Mouse (Mus musculus): ENCODE measurements around the gene Ica1. TPM values are rescaled to one million over a fixed set of nuclear protein-coding genes. Genes with fewer than 3 reads are reported as not detected.
A peak's percentile ranks its signal among the peaks of the same experiment; 100 is the strongest.

The Ica1 gene
- 5.3 and 5.6 TPM in 2 replicates for polyA plus RNA-seq (2015; fragmentation: Nextera tagmentation; extraction: Ambion mirVana)

DNA sequence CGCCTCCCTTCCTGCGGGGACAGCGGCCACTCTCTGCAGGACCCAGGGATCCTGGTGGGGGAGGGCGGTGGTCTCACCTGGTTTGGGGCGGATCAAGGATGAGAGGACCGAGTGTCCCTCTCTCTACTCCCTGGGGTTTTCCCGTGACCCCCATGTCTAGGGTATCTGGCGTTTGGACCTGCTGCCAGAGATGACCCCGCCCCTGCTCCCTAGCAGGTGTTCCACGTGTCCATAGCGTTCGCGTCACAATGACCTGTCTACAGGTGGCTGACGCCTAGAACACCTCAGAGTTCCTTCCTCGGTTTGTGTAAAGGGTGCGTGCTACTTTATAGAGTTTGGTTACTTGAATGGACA is at the start of gene Ica1:
Ica1 (minus strand) TSS at position 193 of the 354 bp plus-strand sequence.
- Histone ChIP-seq H3K27ac (replicated peaks) (no peak within 1 kb of the TSS), H3K9ac (0 out of 2 replicates have a peak within 1 kb of the TSS, but pooled peaks have one; percentile 18), H3K36me3 (replicated peaks) (no peaks in the 10 kb centered on the region), H3K9me3 (replicated peaks) (no peaks in the 10 kb centered on the region), H3K27me3 (peaks cover 46% of the 10 kb centered on the region), H3K4me2 (peak within 1 kb of the TSS; percentile 72), H3K4me3 (replicated peaks) (peak within 1 kb of the TSS; percentile 59), H3K4me1 (replicated peaks) (peaks cover 8% of the 10 kb centered on the region; the same call in 1 of the 2 replicates)
- 2% methylated on average over 15 of the region's 16 CpGs for WGBS (ENCODE audit: insufficient replicate concordance)
- peak; percentile 34; the same call in 1 of the 2 replicates for ATAC-seq (ENCODE audit: insufficient read depth)

DNA sequence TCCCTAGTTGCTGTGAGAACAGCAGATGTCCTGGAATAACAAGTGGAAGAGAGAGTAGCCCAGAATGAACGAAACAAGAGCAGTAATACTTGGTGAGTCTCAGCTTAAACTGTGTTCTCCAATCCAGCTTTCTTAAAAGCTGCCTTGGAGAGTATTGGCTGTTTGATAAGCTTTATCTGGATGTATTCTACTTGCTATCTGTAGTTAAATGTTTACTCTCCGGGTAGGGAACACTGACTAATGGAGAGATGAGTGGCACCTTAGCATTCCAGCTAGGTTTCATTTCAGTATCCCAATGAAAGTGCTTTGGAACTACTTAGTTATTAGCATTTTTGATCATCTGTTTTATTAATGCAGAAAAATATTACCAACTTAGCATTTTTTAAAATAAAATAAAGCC is 41.6 kb upstream of the Ica1 start:
- 47% methylated on average over 2 of the region's 2 CpGs for WGBS (ENCODE audit: insufficient replicate concordance)
- Histone ChIP-seq H3K4me2 (no peak overlapping the region), H3K9me3 (replicated peaks) (no peaks in the 10 kb centered on the region)

DNA sequence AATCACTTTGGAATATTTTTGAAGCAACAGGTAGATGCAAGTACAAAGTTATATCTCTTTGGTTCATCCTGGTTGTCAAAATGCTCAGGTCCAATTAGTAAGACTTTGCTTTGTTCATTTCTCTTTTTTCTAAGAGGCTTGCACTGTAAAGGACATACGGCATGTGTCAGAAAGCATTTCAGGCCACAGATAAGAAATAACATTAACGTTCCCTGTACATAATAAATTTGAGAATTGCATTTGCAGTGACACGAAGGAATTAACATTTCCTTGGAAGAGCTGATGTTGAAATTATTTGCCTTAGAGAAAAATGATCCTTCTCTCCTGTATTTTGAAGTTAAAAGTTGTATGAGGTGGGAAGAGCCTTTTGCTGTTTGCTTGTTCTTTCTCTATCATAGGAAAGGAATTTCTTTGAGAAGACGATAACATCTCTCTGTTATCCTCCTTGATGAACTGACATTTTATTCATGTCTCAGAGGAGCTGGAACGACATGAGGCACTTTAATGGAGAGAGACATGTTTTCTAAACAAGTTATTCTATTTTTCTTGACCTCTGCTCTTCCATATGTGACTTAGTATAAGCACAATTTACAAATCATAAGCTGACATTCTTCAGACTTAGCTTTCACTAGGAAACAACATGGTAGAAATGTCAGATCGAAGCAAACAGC is 36.2 kb upstream of the Ica1 start:
- 51% methylated on average over 6 of the region's 6 CpGs for WGBS (ENCODE audit: insufficient replicate concordance)
- no peaks in the 10 kb centered on the region for H3K36me3 ChIP-seq (replicated peaks)
- no peaks in the 10 kb centered on the region for H3K9me3 ChIP-seq (replicated peaks)
- H3K4me1 ChIP-seq (replicated peaks) = no peaks in the 10 kb centered on the region
- no peak for ATAC-seq (ENCODE audit: insufficient read depth)
- H3K4me2 ChIP-seq = no peak overlapping the region
- H3K27ac ChIP-seq (replicated peaks) = no peak overlapping the region
- no peaks in the 10 kb centered on the region for H3K27me3 ChIP-seq
- H3K9ac ChIP-seq = no peak overlapping the region
- no peak overlapping the region for H3K4me3 ChIP-seq (replicated peaks)

More for the DNA sequence above, 41.6 kb upstream of the Ica1 start:
- Histone ChIP-seq H3K4me1 (replicated peaks) (no peaks in the 10 kb centered on the region), H3K27ac (replicated peaks) (no peak overlapping the region), H3K4me3 (replicated peaks) (no peak overlapping the region), H3K9ac (no peak overlapping the region), H3K36me3 (replicated peaks) (no peaks in the 10 kb centered on the region), H3K27me3 (no peaks in the 10 kb centered on the region)
- no peak for ATAC-seq (ENCODE audit: insufficient read depth)

- Histone ChIP-seq H3K27me3 (no peaks in the 10 kb centered on the region), H3K4me3 (replicated peaks) (no peak overlapping the region), H3K4me2 (no peak overlapping the region), H3K27ac (replicated peaks) (no peak overlapping the region), H3K9me3 (replicated peaks) (no peaks in the 10 kb centered on the region), H3K36me3 (replicated peaks) (no peaks in the 10 kb centered on the region), H3K9ac (no peak overlapping the region), H3K4me1 (replicated peaks) (no peaks in the 10 kb centered on the region)
- no peak for ATAC-seq (ENCODE audit: insufficient read depth)
- 48% methylated on average over 3 of the region's 3 CpGs for WGBS (ENCODE audit: insufficient replicate concordance)
Observed at GRCm38 (mm10) chr6:8802561-8803150, 24.4 kb upstream of the Ica1 start.

GRCm38 (mm10) chr6:8792385-8792784 is 14.1 kb upstream of the Ica1 start:
- Histone ChIP-seq H3K36me3 (replicated peaks) (no peaks in the 10 kb centered on the region), H3K27me3 (no peaks in the 10 kb centered on the region), H3K4me2 (no peak overlapping the region), H3K27ac (replicated peaks) (no peak overlapping the region), H3K9me3 (replicated peaks) (no peaks in the 10 kb centered on the region), H3K9ac (no peak overlapping the region), H3K4me1 (replicated peaks) (no peaks in the 10 kb centered on the region), H3K4me3 (replicated peaks) (no peak overlapping the region)
- WGBS (ENCODE audit: insufficient replicate concordance) = 71% methylated on average over 5 of the region's 5 CpGs
- no peak for ATAC-seq (ENCODE audit: insufficient read depth)

GRCm38 (mm10) chr6:8791781-8792180 is 13.5 kb upstream of the Ica1 start:
- no peaks in the 10 kb centered on the region for H3K9me3 ChIP-seq (replicated peaks)
- 72% methylated on average over 3 of the region's 3 CpGs for WGBS (ENCODE audit: insufficient replicate concordance)
- no peak overlapping the region for H3K4me3 ChIP-seq (replicated peaks)
- no peak overlapping the region for H3K27ac ChIP-seq (replicated peaks)
- H3K36me3 ChIP-seq (replicated peaks) = no peaks in the 10 kb centered on the region
- H3K4me1 ChIP-seq (replicated peaks) = no peaks in the 10 kb centered on the region
- no peak for ATAC-seq (ENCODE audit: insufficient read depth)
- no peak overlapping the region for H3K4me2 ChIP-seq
- no peak overlapping the region for H3K9ac ChIP-seq
- H3K27me3 ChIP-seq = no peaks in the 10 kb centered on the region

- Histone ChIP-seq H3K27ac (replicated peaks) (no peak overlapping the region), H3K36me3 (replicated peaks) (no peaks in the 10 kb centered on the region), H3K9ac (no peak overlapping the region), H3K4me1 (replicated peaks) (peaks cover 8% of the 10 kb centered on the region; the same call in 1 of the 2 replicates), H3K4me3 (replicated peaks) (no peak overlapping the region), H3K27me3 (peaks cover 46% of the 10 kb centered on the region), H3K4me2 (no peak overlapping the region), H3K9me3 (replicated peaks) (no peaks in the 10 kb centered on the region)
- ATAC-seq (ENCODE audit: insufficient read depth) = no peak
Observed at GRCm38 (mm10) chr6:8780618-8781017, 2.3 kb upstream of the Ica1 start.

DNA sequence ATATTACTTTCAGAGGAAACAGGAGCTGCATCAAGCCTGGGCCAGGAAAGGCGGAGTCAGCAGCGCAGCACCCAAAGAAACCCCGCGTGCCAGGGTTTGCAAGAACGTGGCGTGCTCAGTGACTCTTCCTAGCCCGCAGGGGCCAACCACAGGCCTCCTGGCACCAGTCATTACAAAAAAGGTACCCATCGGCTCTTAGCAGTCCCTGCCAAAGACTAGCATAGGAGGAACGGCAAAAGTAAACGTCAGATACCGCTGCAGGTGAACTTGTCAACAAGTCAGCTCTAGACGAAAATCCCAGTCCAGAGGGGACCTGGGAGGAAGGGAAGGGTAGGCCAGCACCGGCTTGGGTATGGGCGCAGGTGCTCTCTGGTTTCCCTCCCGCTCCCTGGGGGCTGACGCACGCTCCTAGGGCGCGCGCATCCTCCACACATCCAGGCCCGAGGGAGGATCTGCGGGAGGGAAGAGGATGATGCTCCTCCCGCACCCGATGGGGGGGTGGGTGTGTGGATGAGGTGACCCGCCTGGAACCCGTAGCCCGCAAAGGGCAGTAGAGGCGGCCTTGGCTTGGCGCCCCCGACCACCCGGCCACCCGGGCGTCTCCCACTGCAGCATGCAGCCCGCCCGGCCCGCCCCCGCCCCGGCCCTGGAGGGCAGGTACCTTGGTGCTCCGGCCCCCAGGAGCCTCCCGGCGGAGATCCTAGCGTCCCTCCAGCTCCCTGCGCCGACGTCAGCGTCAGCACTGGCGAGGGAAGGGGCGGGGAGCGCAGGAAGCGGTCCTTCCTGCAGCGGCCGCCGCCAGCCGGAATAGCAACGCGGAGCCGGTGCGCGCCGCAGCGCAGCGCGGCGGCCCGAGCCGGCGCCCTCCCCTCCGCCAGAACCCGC is 635 bp downstream of the Ica1 start:
- H3K9ac ChIP-seq = 0 out of 2 replicates have a peak overlapping the region, but pooled peaks have one; percentile 18
- H3K36me3 ChIP-seq (replicated peaks) = no peaks in the 10 kb centered on the region

DNA sequence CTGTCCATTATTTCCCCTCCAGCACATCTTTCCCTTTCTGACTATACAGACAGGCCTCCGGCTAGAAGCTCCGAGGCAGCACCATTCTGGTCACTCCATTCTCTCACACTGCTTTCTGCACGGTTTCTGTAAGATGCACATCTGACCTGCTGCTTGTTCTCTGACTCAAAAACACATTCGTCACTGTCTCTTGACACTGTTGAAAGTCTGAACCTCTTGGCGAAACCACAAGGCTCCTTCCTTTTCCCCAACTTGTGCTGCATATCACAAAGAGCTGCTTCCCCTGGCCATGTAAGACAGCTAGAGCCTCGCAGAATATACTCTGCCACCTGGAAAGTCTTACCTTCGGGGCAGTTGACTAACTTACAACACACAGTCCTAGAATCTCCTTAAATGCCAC is 6.7 kb downstream of the Ica1 start:
- Histone ChIP-seq H3K9ac (no peak overlapping the region), H3K4me3 (replicated peaks) (no peak overlapping the region), H3K27ac (replicated peaks) (no peak overlapping the region), H3K27me3 (peaks cover 7% of the 10 kb centered on the region), H3K9me3 (replicated peaks) (no peaks in the 10 kb centered on the region), H3K4me1 (replicated peaks) (peaks cover 10% of the 10 kb centered on the region), H3K4me2 (no peak overlapping the region), H3K36me3 (replicated peaks) (no peaks in the 10 kb centered on the region)
- 20% methylated on average over 7 of the region's 7 CpGs for WGBS (ENCODE audit: insufficient replicate concordance)
- ATAC-seq (ENCODE audit: insufficient read depth) = no peak

More for the DNA sequence above, 635 bp downstream of the Ica1 start:
- ATAC-seq (ENCODE audit: insufficient read depth) = peak; percentile 62
- peak overlapping the region; percentile 72 for H3K4me2 ChIP-seq
- H3K4me3 ChIP-seq (replicated peaks) = peak overlapping the region; percentile 59
- whole genome bisulfite sequencing (ENCODE audit: insufficient replicate concordance) = 1% methylated on average over 67 of the region's 69 CpGs
- no peaks in the 10 kb centered on the region for H3K9me3 ChIP-seq (replicated peaks)
- H3K27me3 ChIP-seq = peaks cover 46% of the 10 kb centered on the region
- H3K4me1 ChIP-seq (replicated peaks) = peaks cover 8% of the 10 kb centered on the region; the same call in 1 of the 2 replicates
- no peak overlapping the region for H3K27ac ChIP-seq (replicated peaks)

GRCm38 (mm10) chr6:8770341-8770740 is 7.9 kb downstream of the Ica1 start:
- Histone ChIP-seq H3K4me2 (peak overlapping the region; percentile 33; the same call in 1 of the 2 replicates), H3K27ac (replicated peaks) (0 out of 2 replicates have a peak overlapping the region, but pooled peaks have one; percentile 11), H3K27me3 (no peaks in the 10 kb centered on the region; the same call in 1 of the 2 replicates)

GRCm38 (mm10) chr6:8769803-8770202 is 8.5 kb downstream of the Ica1 start:
- WGBS (ENCODE audit: insufficient replicate concordance) = 16% methylated on average over 6 of the region's 6 CpGs
- Histone ChIP-seq H3K36me3 (replicated peaks) (no peaks in the 10 kb centered on the region), H3K4me1 (replicated peaks) (peaks cover 10% of the 10 kb centered on the region), H3K9ac (no peak overlapping the region), H3K4me2 (peak overlapping the region; percentile 33), H3K4me3 (replicated peaks) (no peak overlapping the region), H3K27ac (replicated peaks) (no peak overlapping the region), H3K9me3 (replicated peaks) (no peaks in the 10 kb centered on the region), H3K27me3 (no peaks in the 10 kb centered on the region)
- peak; percentile 54 for ATAC-seq (ENCODE audit: insufficient read depth)

More at GRCm38 (mm10) chr6:8770341-8770740, 7.9 kb downstream of the Ica1 start:
- Histone ChIP-seq H3K9me3 (replicated peaks) (no peaks in the 10 kb centered on the region), H3K36me3 (replicated peaks) (no peaks in the 10 kb centered on the region), H3K4me3 (replicated peaks) (no peak overlapping the region), H3K9ac (no peak overlapping the region), H3K4me1 (replicated peaks) (peaks cover 10% of the 10 kb centered on the region)
- WGBS (ENCODE audit: insufficient replicate concordance) = 38% methylated on average over 10 of the region's 10 CpGs
- peak; percentile 60 for ATAC-seq (ENCODE audit: insufficient read depth)
